Mouse (Mus musculus) erythroblast, embryonic 14.5 days (primary cell): ENCODE measurements around the gene Ncbp2.

ENCODE experiments used
- GATA1 ChIP-seq: IDR thresholded peaks from 2 replicates; pipeline ENCODE4 v1.6.1; 2012; ENCODE audit warnings: low read length, inconsistent platforms, mixed read lengths
- TAL1 ChIP-seq: IDR thresholded peaks from 3 replicates; pipeline ENCODE4 v1.6.1; 2012; ENCODE audit warnings: low read length, inconsistent platforms, mixed read lengths

DNA sequence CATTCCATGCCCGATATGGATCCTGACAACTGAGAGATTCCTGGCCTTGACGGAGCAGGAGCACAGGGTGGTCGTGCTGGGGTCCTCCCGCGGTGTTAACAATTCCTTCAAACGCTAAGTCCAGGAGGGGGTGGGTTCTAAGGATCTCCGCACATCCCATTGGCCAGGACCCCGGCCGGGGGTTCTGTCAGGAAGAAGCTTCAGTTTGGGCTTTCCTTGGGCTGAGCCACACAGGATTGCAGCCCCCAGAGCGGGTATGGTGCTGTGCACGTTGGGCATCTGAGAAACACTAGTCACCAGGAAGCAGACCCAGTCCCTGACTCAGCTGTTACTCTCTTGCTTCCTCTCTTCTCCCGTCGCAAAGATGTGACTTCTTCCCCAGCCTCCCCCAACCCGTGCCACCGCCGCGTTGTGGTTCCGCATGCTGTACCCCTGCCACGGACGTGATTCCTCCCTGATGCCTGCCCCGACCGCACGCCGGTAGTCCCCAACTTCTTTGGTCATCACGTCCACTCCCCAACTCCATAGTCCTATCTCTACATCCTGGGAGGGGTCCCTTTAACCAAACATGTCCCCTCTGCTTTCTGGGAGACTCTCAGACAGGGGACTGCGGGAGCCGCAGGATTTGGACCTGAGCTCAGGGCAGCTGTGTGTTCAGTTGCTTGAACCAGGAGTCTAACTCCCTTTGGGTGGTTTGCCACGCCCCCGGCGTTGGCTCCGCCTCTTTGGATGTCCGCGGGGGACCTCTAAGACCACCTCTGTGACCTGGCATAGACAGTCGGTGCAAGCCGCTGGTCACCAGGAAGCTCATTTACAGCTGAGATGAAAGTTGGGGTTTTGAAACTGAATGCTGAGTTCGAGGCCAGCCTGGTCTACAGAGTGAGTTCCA lies 13.0 kb upstream of the Ncbp2 start:
- TF ChIP-seq TAL1 (no peak), GATA1 (no peak)
